Mouse (Mus musculus) kidney, embryonic 16.5 days (tissue): ENCODE data around the gene Phactr3. TPM values are rescaled to one million over a fixed set of nuclear protein-coding genes. Genes with fewer than 3 reads are reported as not detected.

Experiments used
- ATAC-seq: fragments of 200-750 bp; cut with Nextera tagmentation; 2 replicates; pipeline ENCODE4 v1.8.0; 2017; ENCODE audit warnings: moderate TSS enrichment; ENCODE audit not compliant: low FRiP score, low TSS enrichment
- H3K27ac ChIP-seq: fragments of 300-500 bp; sonication (generic); 2 replicates; pipeline ENCODE4 v1.5.1; 2014; ENCODE audit warnings: low read length
- H3K27me3 ChIP-seq: fragments of 300-500 bp; sonication (generic); 2 replicates; pipeline ENCODE4 v1.6.1; 2014; ENCODE audit warnings: low read length, control low read depth, mixed read lengths; ENCODE audit not compliant: insufficient read depth
- H3K36me3 ChIP-seq: fragments of 300-500 bp; sonication (generic); 2 replicates; pipeline ENCODE4 v1.6.1; 2014; ENCODE audit warnings: low read length, control low read depth, mixed read lengths; ENCODE audit not compliant: insufficient read depth
- H3K4me1 ChIP-seq: fragments of 300-500 bp; sonication (generic); 2 replicates; pipeline ENCODE4 v1.6.1; 2014; ENCODE audit warnings: low read length, control low read depth, mixed read lengths; ENCODE audit not compliant: insufficient read depth
- H3K4me2 ChIP-seq: fragments of 300-500 bp; sonication (generic); replicated peaks from 2 replicates; pipeline ENCODE4 v1.6.1; 2014; ENCODE audit warnings: low read depth, low read length
- H3K4me3 ChIP-seq: fragments of 300-500 bp; sonication (generic); 2 replicates; pipeline ENCODE4 v1.5.1; 2014; ENCODE audit warnings: mild to moderate bottlenecking, low read length
- H3K9ac ChIP-seq: fragments of 300-500 bp; sonication (generic); replicated peaks from 2 replicates; pipeline ENCODE4 v1.6.1; 2014; ENCODE audit warnings: low read length
- H3K9me3 ChIP-seq: fragments of 300-500 bp; sonication (generic); 2 replicates; pipeline ENCODE4 v1.6.1; 2016; ENCODE audit warnings: low read length, control low read depth
- WGBS: fragments of 180-500 bp; shearing (Covaris S2); extraction: QIAGEN DNeasy Blood & Tissue Kit; methylation state at CpG from one replicate; pipeline ENCODE4 v1.1.7; 2014; 5-methylcytosine and 5-hydroxymethylcytosine counted together
- polyA plus RNA-seq: library from polyadenylated mRNA; unstranded; fragments of >200 nt; fragmentation: Nextera tagmentation; extraction: Ambion mirVana; gene quantifications from 2 replicates; pipeline ENCODE4 v1.2.1, GENCODE M21; 2015

Phactr3 gene
- polyA plus RNA-seq, 1 experiment from 2014 or later, result 0.71 TPM

- Histone ChIP-seq H3K27me3 (no peaks in the 10 kb centered on the region), H3K27ac (no peak overlapping the region), H3K36me3 (no peaks in the 10 kb centered on the region), H3K9ac (no peak overlapping the region), H3K4me3 (no peak overlapping the region), H3K4me2 (no peak overlapping the region), H3K9me3 (no peaks in the 10 kb centered on the region), H3K4me1 (no peaks in the 10 kb centered on the region)
- no peak for ATAC-seq
- 68% methylated on average over 8 of the region's 8 CpGs for WGBS
Observed at GRCm38 (mm10) chr2:178240886-178241285, 122.1 kb downstream of the Phactr3 start.

- Histone ChIP-seq H3K27me3 (no peaks in the 10 kb centered on the region), H3K27ac (no peak overlapping the region), H3K36me3 (no peaks in the 10 kb centered on the region), H3K4me2 (no peak overlapping the region), H3K4me3 (no peak overlapping the region), H3K9me3 (no peaks in the 10 kb centered on the region), H3K9ac (no peak overlapping the region), H3K4me1 (no peaks in the 10 kb centered on the region)
- ATAC-seq, result no peak
- 60% methylated on average over 3 of the region's 3 CpGs for WGBS
Observed at GRCm38 (mm10) chr2:178241374-178241773, 122.6 kb downstream of the Phactr3 start.

- H3K4me3 ChIP-seq, result no peak overlapping the region
- WGBS, result 70% methylated on average over 3 of the region's 3 CpGs
- ATAC-seq, result no peak
- no peak overlapping the region for H3K9ac ChIP-seq
- H3K36me3 ChIP-seq, result no peaks in the 10 kb centered on the region
- no peaks in the 10 kb centered on the region for H3K27me3 ChIP-seq
- no peaks in the 10 kb centered on the region for H3K9me3 ChIP-seq
- no peak overlapping the region for H3K4me2 ChIP-seq
- no peak overlapping the region for H3K27ac ChIP-seq
- H3K4me1 ChIP-seq, result no peaks in the 10 kb centered on the region
Observed at GRCm38 (mm10) chr2:178242996-178243395, 124.2 kb downstream of the Phactr3 start.

GRCm38 (mm10) chr2:178244866-178245265 is 126.1 kb downstream of the Phactr3 start:
- H3K9me3 ChIP-seq, result no peaks in the 10 kb centered on the region
- no peak overlapping the region for H3K27ac ChIP-seq
- WGBS, result 98% methylated on average over 1 of the region's 1 CpGs
- no peaks in the 10 kb centered on the region for H3K4me1 ChIP-seq
- H3K27me3 ChIP-seq, result no peaks in the 10 kb centered on the region
- no peaks in the 10 kb centered on the region for H3K36me3 ChIP-seq
- H3K4me2 ChIP-seq, result no peak overlapping the region
- no peak overlapping the region for H3K4me3 ChIP-seq
- H3K9ac ChIP-seq, result no peak overlapping the region
- ATAC-seq, result no peak

- Histone ChIP-seq H3K9me3 (no peaks in the 10 kb centered on the region), H3K36me3 (no peaks in the 10 kb centered on the region), H3K27ac (no peak overlapping the region), H3K4me3 (no peak overlapping the region), H3K4me2 (no peak overlapping the region), H3K4me1 (no peaks in the 10 kb centered on the region), H3K9ac (no peak overlapping the region), H3K27me3 (no peaks in the 10 kb centered on the region)
- no peak for ATAC-seq
- WGBS, result 77% methylated on average over 5 of the region's 5 CpGs
Observed at GRCm38 (mm10) chr2:178245841-178246240, 127.1 kb downstream of the Phactr3 start.

GRCm38 (mm10) chr2:178246767-178247166 is 128.0 kb downstream of the Phactr3 start:
- no peak overlapping the region for H3K9ac ChIP-seq
- H3K4me1 ChIP-seq, result no peaks in the 10 kb centered on the region
- whole genome bisulfite sequencing, result 41% methylated on average over 4 of the region's 4 CpGs
- no peak overlapping the region for H3K4me2 ChIP-seq
- no peaks in the 10 kb centered on the region for H3K27me3 ChIP-seq
- H3K9me3 ChIP-seq, result no peaks in the 10 kb centered on the region
- H3K27ac ChIP-seq, result no peak overlapping the region
- ATAC-seq, result no peak
- no peak overlapping the region for H3K4me3 ChIP-seq
- H3K36me3 ChIP-seq, result no peaks in the 10 kb centered on the region

GRCm38 (mm10) chr2:178247274-178247673 is 128.5 kb downstream of the Phactr3 start:
- Histone ChIP-seq H3K27ac (no peak overlapping the region), H3K36me3 (no peaks in the 10 kb centered on the region), H3K27me3 (no peaks in the 10 kb centered on the region), H3K9me3 (no peaks in the 10 kb centered on the region), H3K9ac (no peak overlapping the region), H3K4me2 (no peak overlapping the region), H3K4me1 (no peaks in the 10 kb centered on the region), H3K4me3 (no peak overlapping the region)
- 0 out of 2 replicates have a peak, but pooled peaks have one; percentile 49 for ATAC-seq
- WGBS, result 46% methylated on average over 8 of the region's 8 CpGs

- Histone ChIP-seq H3K4me3 (no peak overlapping the region), H3K4me2 (no peak overlapping the region), H3K4me1 (no peaks in the 10 kb centered on the region), H3K27me3 (no peaks in the 10 kb centered on the region), H3K27ac (no peak overlapping the region), H3K9ac (no peak overlapping the region), H3K9me3 (no peaks in the 10 kb centered on the region), H3K36me3 (no peaks in the 10 kb centered on the region)
- ATAC-seq, result 0 out of 2 replicates have a peak, but pooled peaks have one; percentile 21
- 2% methylated on average over 3 of the region's 3 CpGs for WGBS
Observed at GRCm38 (mm10) chr2:178257117-178257825, 138.5 kb downstream of the Phactr3 start.

GRCm38 (mm10) chr2:178257986-178258555 is 139.3 kb downstream of the Phactr3 start:
- H3K4me2 ChIP-seq, result no peak overlapping the region
- H3K4me3 ChIP-seq, result no peak overlapping the region
- no peak for ATAC-seq
- 10% methylated on average over 2 of the region's 2 CpGs for WGBS
- H3K27ac ChIP-seq, result no peak overlapping the region
- H3K27me3 ChIP-seq, result no peaks in the 10 kb centered on the region
- H3K4me1 ChIP-seq, result no peaks in the 10 kb centered on the region
- no peaks in the 10 kb centered on the region for H3K36me3 ChIP-seq
- H3K9me3 ChIP-seq, result no peaks in the 10 kb centered on the region
- no peak overlapping the region for H3K9ac ChIP-seq

- 69% methylated on average over 4 of the region's 4 CpGs for WGBS
Observed at GRCm38 (mm10) chr2:178263055-178263454, 144.3 kb downstream of the Phactr3 start.

More at GRCm38 (mm10) chr2:178263055-178263454, 144.3 kb downstream of the Phactr3 start:
- Histone ChIP-seq H3K36me3 (no peaks in the 10 kb centered on the region), H3K4me2 (no peak overlapping the region), H3K9ac (no peak overlapping the region), H3K4me1 (no peaks in the 10 kb centered on the region), H3K4me3 (no peak overlapping the region), H3K9me3 (no peaks in the 10 kb centered on the region), H3K27me3 (no peaks in the 10 kb centered on the region), H3K27ac (no peak overlapping the region)
- ATAC-seq, result no peak
